Mouse (Mus musculus): ENCODE results near the gene Bcl7c.

DNA sequence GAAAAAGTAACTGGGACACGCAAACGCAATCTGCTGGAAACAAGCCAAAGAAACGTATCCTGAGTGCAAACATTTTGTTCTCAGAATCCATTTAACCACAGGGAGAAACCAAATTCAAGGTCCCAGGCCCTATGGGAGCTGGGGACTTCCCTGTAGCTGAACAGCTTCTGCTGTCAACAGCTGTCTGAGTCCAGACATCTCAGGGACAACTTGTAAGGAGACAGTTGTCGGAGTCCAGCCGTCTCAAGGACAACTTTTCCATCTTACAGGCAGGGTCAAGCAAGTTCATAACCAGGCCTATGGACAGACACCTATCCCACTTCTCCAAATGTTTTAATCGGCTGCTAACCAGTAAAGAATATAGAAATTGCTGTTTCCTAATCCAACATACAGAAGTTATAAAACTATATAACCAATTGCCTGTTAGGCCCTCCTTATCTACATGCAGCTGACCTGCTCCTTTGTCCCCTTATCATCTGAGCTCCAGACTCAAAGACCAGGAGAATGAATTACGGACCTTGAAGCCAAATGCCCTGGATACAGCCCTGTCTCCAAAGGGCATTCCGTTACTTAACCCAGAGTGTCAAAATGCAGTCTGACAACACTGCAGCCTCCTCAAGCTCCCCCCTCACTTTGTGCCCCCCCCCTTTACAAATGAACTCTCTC, 26.7 kb downstream of the Bcl7c start:
- no peak for TF ChIP-seq CTCF (IDR thresholded peaks at IDR 0.05)
- no peak for TF ChIP-seq POLR2A (IDR thresholded peaks at IDR 0.05; ENCODE audit: insufficient read depth, low read depth, low read length)
